Mouse (Mus musculus) left cerebral cortex, postnatal 14 days (tissue): Measurements from ENCODE around the gene Snx9. TPM values are rescaled to one million over a fixed set of nuclear protein-coding genes. Genes with fewer than 3 reads are reported as not detected.

Experiments
- DNase-seq, 2 experiments: peaks; one replicate each; pipeline ENCODE4 v3.0.0; 2021 to 2022; ENCODE audit warnings: low spot score in 2 of 2, mixed read lengths in 1 of 2
- intact Hi-C: fragments of 180-260 bp; cut with DNase I; formaldehyde crosslinking; loops from one replicate; pipeline ENCODE4 v1.15.1; 2025
- total RNA-seq, 2 experiments: library from RNA; stranded (reverse); gene quantifications; 2 replicates each; pipeline ENCODE4 v1.2.3; 2021

Snx9 gene
- total RNA-seq, 2 experiments from 2014 or later: 11.4 to 12.2 TPM

DNA sequence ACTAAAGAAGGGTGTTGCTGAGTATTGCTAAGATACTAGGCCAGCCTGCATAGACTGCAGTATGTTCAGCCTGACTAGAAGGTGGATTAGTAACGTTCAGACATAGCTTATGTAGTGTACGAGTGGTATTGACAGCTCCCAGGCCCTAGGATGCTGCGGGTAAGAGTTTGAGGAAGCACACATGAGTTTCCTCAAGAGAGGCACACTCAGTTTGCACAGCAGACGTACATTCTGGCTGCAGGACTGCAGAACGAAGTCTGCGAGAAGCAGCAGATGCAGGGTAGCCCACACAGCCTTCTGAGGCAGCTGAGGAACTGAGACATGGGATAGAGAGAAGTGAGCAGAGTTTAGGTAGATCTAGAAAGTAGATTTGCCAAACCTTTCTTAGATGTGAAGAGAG lies 26.3 kb downstream of the Snx9 start:
- no peak for DNase-seq
- intact Hi-C loops: no loop called here

DNA sequence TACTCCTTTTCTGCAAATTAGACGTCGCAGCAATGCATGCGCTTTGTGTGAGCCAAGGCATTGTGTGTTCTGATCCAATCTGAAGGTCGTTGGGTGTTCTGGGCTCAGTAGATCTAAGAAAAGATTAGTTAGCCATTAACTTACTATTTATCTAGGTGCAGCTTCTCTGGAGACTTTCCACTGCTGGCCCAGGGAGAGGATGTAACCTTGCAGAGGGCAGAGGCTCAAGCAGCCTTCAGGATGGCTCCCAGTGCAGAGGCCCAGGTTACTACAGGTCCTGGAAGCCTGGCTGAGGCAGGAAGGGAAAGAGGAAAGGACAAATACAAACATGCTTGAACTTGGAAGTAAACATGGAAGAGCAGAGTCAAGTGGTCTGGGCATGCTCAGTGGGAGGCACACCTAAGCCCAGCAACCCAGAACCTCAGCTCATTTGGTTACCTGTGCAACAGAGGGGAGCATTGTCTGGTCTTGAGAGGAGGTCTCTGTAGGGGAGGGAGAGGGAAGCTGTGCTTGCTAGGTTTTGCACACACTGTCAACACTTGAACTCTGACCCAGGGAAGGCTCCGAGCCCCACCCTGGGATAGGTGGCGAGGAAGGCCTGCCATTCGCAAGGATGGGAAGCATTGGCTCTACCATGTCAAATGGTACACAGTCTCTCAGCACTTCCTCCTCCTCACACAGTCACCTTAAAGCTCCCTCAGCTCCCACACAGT lies 27.3 kb downstream of the Snx9 start:
- intact Hi-C loops: no loop called here
- DNase-seq: no peak

DNA sequence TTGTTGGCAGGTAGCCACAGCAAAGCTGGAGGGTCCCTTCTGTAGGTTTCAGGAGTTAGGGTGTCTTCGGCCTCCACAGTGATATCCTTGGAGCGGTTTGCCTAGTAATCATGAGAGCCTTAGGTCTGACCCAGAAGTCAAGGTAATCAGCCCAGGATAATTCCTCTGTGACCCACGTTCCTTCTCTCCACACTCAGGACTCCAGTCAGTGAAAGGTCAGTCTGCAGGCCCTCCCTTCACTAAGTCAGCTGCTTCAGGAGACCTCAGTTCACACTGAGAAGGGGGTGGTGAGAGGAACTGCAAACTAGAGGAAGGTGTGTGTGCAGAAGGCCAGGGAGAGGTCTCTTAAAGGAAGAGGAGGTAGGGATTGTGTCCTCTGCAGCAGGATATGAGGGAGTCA lies 28.3 kb downstream of the Snx9 start:
- DNase-seq: no peak
- intact Hi-C loops: no loop called here

DNA sequence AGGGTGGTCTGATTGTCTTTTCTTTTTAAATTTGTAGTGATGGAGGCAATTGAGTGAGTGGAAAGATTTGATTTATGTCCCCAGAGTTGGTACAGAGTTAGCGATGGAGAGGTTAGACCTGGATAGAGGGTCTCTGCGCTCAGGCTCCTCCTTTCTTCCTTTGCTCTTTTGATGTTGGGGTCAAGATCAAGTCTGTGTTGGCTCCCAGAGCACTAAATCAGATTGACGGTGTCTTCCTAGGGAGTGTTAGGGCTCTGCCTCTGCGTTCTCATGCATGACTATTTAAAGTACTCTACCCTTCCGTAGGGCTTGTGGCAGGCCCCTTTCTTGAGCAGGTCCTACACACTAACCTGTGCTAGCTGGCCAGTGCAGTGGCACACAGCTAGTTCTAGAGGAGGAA lies 28.9 kb downstream of the Snx9 start:
- no peak for DNase-seq
- intact Hi-C loops: no loop called here

DNA sequence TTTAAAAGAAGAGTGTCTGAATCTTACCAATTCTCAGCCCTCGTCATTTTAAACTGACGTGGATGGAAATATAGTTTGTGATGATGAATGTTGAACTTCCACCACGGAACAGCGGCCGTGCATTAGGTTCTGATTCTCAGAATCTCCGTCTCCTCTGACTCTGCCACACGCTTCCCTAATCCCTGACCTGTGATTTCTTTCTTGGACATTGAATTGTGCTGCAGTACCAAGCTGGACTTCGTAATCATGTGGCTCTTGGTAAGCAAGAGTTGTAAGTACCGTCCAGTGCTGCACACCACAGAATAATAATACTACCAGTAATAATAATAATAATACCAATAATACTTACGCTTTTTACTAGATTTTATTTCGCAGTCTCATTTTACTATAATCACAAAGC lies 29.6 kb downstream of the Snx9 start:
- DNase-seq: no peak
- intact Hi-C loops: no loop called here

DNA sequence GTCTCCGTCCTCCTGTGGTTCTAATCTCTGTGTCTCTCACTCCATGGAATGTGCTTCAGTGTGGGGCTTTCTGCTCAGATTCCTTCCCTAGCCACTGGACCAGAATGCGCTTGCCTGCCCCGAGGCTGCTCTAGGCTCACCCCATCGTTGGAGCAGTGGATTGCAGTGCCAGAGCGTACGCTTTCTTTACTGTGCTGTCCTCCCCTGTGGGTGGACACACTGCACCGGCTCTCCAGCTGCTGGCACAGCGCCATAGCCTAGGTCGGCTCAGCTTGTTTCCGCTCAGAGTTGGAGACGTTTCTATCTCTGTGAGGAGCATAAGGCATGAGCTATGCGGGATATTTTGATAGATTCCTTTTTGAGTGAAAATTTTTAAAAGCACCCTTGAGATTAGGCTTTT lies 31.4 kb downstream of the Snx9 start:
- DNase-seq: peak; percentile 41 to 59
- intact Hi-C loops: no loop called here

DNA sequence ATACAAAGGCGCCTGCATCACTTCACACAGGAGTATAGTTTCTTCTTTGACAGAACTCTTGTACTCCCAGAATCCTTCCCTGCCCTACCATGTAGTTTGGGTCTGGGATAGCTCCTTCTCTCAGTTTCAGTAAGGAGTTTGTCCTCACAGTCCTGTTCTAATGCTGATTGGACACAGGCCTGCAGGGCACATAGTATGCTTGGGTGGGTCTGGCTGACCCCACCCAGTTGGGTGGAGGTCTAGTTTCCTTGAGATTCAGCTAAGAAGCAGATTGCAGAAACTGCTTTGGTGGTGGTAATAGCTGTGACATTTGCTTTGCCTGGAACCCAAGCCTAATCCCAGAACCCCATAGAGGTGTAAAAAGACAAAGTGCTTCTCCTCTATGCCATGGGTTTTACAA lies 33.4 kb downstream of the Snx9 start:
- DNase-seq: no peak
- intact Hi-C loops: no loop called here

DNA sequence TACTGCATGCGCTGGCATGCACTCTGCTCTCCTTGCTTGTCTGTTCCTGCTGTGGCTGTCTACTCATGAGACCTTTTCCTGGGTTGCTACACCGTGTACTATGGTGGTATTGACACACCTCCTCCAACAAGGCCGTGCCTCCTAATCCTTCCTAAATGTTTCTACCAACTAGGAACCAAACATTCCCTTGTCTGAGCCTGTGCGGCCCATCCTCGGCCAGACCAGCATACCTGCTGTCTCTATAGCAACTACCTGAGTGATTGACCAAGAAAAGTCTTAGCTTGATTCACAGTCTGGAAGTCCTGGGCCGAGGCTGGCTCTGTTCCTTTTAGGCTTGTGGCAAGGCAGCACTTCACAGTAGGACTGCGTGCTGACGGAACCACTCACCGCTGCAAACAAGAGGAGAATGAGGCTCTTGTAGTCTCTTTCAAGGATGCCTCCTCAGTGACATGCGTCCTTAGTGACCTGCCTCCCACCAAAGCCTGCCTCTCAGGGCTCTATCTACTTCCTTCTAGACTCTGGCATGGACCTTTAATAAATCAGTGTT lies 36.6 kb downstream of the Snx9 start:
- DNase-seq: no peak
- intact Hi-C loops: no loop called here

DNA sequence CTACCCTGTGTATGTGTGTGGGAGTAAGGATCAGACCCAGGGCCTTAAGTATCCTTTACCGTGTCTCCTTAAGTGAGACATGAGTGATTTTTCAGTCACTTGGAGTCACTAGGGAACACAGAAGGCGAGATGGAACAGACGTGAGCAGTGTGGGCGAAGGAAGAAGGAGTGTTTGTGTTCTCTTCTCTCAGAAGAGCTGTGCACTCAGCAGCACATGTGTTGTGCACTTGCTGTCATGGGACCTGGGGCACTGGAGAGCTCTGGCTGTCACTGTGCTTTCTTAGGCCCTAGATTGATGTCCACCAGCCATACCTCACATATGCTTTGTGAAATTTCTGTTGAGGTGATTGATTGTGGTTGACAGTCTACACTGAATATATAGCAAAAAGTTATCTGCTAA lies 37.7 kb downstream of the Snx9 start:
- peak in 1 of 2 experiments; percentile 26 for DNase-seq
- intact Hi-C loops: no loop called here

DNA sequence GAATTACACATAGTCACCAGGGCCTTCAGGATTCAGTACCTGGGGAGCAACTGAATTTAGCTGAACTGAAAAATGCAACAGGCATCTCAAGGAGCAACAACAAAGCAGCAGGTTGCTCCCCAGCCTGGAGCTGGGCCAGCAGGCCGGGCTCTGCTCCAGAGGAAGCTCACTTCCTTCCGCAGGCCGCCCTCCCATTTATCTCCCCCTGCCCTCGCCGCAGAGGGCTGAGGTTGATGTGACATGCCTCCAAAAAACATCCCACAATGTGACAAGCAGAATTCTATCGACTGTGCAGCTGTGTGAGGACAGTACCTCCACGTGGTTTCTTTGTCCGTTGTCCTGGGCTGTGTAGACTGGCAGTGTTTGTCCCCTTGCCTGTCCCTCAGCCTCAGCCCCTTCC lies 44.3 kb downstream of the Snx9 start:
- peak; percentile 44 to 47 for DNase-seq
- intact Hi-C loops: no loop called here

DNA sequence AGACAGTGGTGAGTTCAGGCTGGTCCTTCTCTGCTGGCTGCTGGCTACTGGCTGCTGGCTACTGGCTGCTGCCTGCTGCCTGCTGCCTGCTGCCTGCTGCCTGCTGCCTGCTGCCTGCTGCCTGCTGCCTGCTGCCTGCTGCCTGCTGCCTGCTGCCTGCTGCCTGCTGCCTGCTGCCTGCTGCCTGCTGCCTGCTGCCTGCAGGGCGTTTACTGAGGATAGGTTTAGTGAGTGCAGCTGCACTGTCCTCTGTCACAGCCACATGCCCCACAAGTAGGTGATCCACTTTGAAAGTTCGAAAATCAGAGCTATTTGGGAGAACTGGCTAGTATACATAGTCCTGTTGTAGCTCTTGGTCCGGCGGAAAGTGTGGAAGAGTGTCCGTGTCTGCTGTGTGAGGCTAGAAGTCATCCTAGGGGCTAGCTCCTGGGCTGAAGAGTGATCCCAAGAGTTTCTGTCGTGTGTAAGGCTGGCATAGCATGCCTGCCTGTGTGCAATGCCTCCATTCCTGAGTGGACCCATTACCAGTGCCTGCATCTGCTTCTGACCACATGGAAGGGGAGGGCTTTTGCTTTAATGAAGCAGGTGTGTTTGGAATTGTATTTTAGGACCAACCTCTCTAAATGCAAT lies 45.2 kb downstream of the Snx9 start:
- DNase-seq: no peak
- intact Hi-C loops: loop anchor here (2.0 kb wide), 1 partner anchor 89 kb away; no protein-coding TSS in a partner anchor

DNA sequence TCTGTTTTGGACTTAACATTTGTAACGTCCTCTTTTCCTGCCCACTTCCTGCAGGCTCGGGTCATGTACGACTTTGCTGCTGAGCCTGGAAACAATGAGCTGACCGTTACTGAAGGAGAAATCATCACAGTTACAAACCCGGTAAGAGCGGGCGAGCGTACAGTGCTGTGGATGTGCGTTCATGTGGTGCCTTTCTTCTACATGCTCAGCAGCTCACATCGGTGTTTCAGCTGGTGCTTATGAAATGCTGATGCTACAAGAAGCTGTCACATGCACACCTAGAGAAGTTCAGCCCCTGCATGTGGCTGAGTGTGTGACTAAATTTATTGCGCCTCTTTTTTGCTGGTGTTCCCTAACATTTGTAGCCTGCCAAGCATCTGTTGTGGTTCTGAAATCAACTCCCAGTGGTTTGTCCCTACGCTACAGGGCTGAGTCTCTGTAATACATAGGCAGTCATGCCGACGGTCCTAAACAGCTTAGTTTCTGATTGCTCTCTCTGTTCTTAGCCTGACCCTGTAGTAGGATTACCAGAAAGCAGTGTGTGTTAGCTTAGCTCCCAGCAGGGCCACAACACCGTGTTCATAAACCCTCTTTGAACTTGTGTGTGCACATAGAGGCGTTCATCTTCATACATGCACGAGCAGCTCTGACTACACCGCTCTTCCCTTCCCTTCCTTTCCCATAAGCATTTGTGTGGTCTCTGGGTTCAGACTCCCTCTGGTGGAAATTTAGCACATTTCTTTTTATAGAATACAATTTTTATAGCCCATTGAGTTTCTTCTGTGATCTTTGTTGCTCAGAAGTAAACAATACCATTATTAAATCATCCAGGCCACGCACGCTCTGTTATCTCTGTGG lies 46.0 kb downstream of the Snx9 start:
- intact Hi-C loops: loop anchor here (2.0 kb wide), 1 partner anchor 90 kb away; no protein-coding TSS in a partner anchor
- DNase-seq: peak; percentile 24 to 62

DNA sequence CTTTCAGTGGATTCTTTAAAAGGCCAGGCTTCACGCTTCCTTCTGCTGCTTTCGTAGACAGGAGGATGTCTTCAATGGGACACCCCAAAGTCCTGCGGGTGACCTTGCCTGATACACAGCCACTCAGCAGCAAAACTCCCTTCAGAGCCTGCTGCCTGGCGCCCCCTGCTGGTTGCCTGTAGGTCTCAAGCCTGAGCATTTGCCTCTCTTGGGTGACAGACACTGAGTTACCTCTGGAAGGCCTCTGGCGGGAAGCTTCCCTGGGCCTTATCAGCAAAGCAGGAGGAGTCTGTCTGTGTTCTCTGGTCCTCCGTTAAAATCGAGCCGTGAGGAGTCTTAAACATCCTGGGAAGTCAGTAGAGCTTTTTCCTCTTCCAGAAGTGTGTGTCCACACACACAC lies 49.3 kb downstream of the Snx9 start:
- DNase-seq: peak; percentile 65 to 77
- intact Hi-C loops: loop anchor here (5.0 to 10.0 kb wide), 2 partner anchors 48 to 446 kb away; partner anchors contain the start of genes Snx9 and Tmem242

DNA sequence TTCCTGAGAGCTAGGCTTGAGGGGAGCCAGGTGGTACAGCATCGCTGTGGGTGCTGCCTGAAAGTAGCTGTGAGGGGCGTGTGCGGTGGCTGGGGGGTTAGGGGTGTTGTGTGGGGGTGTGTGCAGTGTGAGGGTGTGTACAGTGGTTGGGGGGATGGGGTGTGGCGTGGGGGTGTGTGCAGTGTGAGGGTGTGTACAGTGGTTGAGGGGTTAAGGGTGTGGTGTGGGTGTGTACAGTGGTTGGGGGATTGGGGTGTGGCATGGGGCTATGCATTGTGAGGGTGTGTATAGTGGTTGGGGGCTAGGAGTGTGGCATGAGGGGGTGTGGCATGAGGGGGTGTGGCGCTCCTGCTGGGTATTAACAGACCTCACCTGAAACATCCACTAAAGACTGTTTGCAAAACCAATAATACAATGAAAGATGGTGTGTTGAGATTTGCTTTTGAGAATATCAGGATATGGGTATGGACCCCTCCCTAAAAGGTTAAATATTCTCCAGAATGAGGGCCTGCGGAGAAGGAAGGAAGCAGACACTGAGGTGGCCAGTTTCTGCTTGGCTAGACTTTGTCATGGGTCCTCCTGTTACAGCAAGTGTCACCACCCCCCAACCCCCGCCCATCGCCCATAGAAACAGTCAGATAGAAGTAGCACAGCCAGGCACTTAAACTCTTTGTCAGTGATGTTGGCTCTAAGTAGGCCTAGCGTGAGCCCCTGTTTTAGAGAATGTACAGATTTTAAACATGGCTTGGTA lies 51.0 kb downstream of the Snx9 start:
- no peak for DNase-seq
- intact Hi-C loops: loop anchor here (5.0 to 10.0 kb wide), 2 partner anchors 50 to 447 kb away; partner anchors contain the start of genes Snx9 and Tmem242

DNA sequence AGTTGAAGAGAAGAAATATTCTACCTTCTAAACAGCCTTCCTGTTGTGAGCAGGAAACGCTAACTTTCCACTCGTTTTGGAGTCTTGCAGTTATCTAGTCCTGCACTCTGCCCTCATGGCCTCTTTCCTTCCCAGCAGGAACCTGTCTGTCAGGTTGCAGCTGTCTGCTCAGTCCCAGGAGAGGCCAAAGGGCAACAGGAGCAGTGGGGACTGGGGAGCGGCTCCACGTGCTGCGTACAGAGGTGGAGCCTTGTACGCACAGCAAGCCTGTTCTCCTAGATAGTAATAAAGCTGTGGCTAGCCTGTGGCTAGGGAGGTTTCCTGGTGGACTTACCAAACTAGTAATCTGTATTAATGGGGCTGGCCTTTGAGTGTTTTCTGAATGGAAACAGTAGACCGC lies 52.0 kb downstream of the Snx9 start:
- intact Hi-C loops: loop anchor here (5.0 to 10.0 kb wide), 2 partner anchors 51 to 448 kb away; partner anchors contain the start of genes Snx9 and Tmem242

DNA sequence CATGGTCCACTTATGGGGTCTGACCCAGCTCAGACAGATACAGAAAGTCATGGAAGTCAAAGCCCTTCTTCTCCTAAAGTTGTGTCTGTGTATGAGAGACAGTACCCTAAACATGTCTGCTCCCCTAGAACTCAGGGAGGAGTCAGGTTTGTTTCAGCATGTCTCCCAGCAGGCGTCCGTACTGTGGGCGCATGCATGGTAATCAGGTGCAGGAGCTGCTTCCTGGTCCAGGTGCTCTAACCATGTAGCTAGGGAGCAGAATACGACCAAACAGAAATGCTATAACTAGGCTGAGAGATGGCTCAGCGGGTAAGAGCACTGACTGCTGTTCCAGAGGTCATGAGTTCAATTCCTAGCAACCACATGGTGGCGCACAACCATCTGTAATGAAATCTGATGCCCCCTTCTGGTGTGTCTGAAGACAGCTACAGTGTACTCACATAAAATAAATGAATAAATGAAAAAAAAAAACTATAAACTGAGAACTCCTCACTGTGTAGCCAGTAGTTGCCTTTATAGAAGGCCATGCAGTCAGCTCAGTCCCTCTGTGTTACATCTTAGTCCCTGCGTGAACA lies 52.5 kb downstream of the Snx9 start:
- no peak for DNase-seq
- intact Hi-C loops: loop anchor here (5.0 to 10.0 kb wide), 2 partner anchors 51 to 449 kb away; partner anchors contain the start of genes Snx9 and Tmem242

More for the DNA sequence above, 52.0 kb downstream of the Snx9 start:
- DNase-seq: no peak

DNA sequence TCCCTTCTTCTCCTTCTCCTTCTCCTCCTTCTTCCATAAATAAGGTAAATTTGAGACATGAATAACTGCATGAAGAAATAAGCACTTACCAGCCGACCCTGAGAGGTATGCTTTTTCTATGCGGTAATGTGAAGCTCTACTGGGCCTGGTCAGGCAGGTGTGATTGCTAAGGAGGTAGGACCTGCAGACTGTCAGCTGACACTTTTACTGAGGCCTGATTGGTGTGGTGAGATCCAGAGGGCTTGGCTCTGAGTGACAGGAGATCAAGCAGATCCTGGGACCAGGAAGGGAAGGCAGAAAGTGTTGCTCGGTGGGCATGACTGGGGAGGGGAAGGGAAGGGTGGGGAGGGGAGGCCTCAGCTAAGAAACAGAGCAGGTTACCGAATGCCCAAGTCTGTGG lies 54.9 kb downstream of the Snx9 start:
- DNase-seq: no peak
- intact Hi-C loops: loop anchor here (10.0 kb wide), 1 partner anchor 451 kb away; the partner anchor contains the start of gene Tmem242

DNA sequence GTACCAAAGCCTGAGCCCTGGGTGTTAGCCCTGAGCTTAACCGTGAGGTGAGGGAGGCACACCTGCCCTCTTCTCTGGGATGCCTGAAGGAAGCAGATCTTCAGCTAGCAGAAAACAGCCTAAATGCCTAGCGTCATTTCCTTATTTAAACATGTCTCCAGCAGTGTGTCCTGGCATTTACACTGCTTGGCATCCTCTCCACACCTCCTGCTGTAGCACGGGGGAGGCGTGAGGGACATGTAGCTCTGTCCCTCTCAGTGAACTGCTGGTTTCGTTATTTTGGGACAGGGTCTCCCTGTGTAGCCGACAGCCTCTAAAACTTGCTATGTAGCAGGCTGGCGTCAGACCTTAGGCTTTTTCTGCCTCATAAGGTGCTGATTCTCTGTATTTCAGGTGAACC lies 55.5 kb downstream of the Snx9 start:
- intact Hi-C loops: loop anchor here (10.0 kb wide), 1 partner anchor 452 kb away; the partner anchor contains the start of gene Tmem242
- peak in 1 of 2 experiments; percentile 52 for DNase-seq
